Mouse (Mus musculus) kidney, embryonic 14.5 days (tissue): Measurements from ENCODE around the gene Fopnl. TPM values are rescaled to one million over a fixed set of nuclear protein-coding genes. Genes with fewer than 3 reads are reported as not detected.

ENCODE experiments used
- ATAC-seq: fragments of 200-750 bp; cut with Nextera tagmentation; 2 replicates; pipeline ENCODE4 v1.8.0; 2017; ENCODE audit warnings: moderate number of reproducible peaks, mild to moderate bottlenecking, moderate TSS enrichment, moderate library complexity; ENCODE audit not compliant: low FRiP score, low TSS enrichment
- H3K27ac ChIP-seq: fragments of 300-500 bp; sonication (generic); 2 replicates; pipeline ENCODE4 v1.5.1; 2014; ENCODE audit warnings: low read depth, mild to moderate bottlenecking, low read length, moderate library complexity, mixed read lengths
- H3K27me3 ChIP-seq: fragments of 300-500 bp; sonication (generic); 2 replicates; pipeline ENCODE4 v1.6.1; 2014; ENCODE audit warnings: mild to moderate bottlenecking, low read length; ENCODE audit not compliant: control insufficient read depth, insufficient read depth
- H3K36me3 ChIP-seq: fragments of 300-500 bp; sonication (generic); 2 replicates; pipeline ENCODE4 v1.6.1; 2014; ENCODE audit warnings: low read length, mixed read lengths; ENCODE audit not compliant: control insufficient read depth, insufficient read depth
- H3K4me1 ChIP-seq: fragments of 300-500 bp; sonication (generic); 2 replicates; pipeline ENCODE4 v1.6.1; 2014; ENCODE audit warnings: low read length, mixed read lengths; ENCODE audit not compliant: control insufficient read depth, insufficient read depth
- H3K4me2 ChIP-seq: fragments of 300-500 bp; sonication (generic); replicated peaks from 2 replicates; pipeline ENCODE4 v1.6.1; 2014; ENCODE audit warnings: low read depth, mild to moderate bottlenecking, low read length
- H3K4me3 ChIP-seq: fragments of 300-500 bp; sonication (generic); 2 replicates; pipeline ENCODE4 v1.5.1; 2014; ENCODE audit warnings: mild to moderate bottlenecking, low read length
- H3K9ac ChIP-seq: fragments of 300-500 bp; sonication (generic); 2 replicates; pipeline ENCODE4 v1.6.1; 2014; ENCODE audit warnings: low read depth, mild to moderate bottlenecking, low read length, moderate library complexity
- H3K9me3 ChIP-seq: fragments of 300-500 bp; sonication (generic); 2 replicates; pipeline ENCODE4 v1.6.1; 2016; ENCODE audit warnings: low read length; ENCODE audit not compliant: control insufficient read depth
- WGBS: fragments of 180-500 bp; shearing (Covaris S2); extraction: QIAGEN DNeasy Blood & Tissue Kit; methylation state at CpG from one replicate; pipeline ENCODE4 v1.1.7; 2014; 5-methylcytosine and 5-hydroxymethylcytosine counted together
- polyA plus RNA-seq: library from polyadenylated mRNA; unstranded; fragments of >200 nt; fragmentation: Nextera tagmentation; extraction: Ambion mirVana; gene quantifications from 2 replicates; pipeline ENCODE4 v1.2.1, GENCODE M21; 2014

The Fopnl gene
- polyA plus RNA-seq, 1 experiment from 2014 or later, result 166 TPM

- no peak for ATAC-seq
- Histone ChIP-seq H3K4me3 (no peak overlapping the region), H3K9ac (no peak overlapping the region), H3K4me2 (no peak overlapping the region), H3K27me3 (no peaks in the 10 kb centered on the region), H3K36me3 (no peaks in the 10 kb centered on the region), H3K27ac (no peak overlapping the region), H3K4me1 (no peaks in the 10 kb centered on the region), H3K9me3 (no peaks in the 10 kb centered on the region)
- 84% methylated on average over 2 of the region's 2 CpGs for WGBS
Observed at GRCm38 (mm10) chr16:14264504-14264903, 52.7 kb downstream of the Fopnl start.

DNA sequence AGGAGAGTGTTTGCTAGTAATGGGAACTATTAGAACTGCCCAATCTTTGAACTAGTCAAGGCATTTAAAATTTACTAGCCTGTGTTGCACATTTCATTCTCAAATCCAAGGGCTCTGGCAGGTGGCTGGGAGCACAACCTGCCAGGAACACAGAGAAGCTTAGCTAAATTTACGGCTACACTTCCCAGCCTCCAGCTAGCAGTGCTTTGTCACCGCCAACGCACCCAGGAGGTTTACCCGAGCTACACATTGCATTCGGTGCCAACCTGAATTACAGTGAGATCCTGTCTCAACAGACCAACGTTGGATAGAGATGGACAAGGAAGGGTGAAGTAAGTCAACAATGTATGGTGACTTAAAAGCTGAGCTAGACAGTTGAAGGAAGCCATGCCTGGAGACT, 54.0 kb downstream of the Fopnl start:
- Histone ChIP-seq H3K9ac (no peak overlapping the region), H3K36me3 (no peaks in the 10 kb centered on the region), H3K27ac (no peak overlapping the region), H3K4me3 (no peak overlapping the region), H3K9me3 (no peaks in the 10 kb centered on the region), H3K4me1 (no peaks in the 10 kb centered on the region), H3K27me3 (no peaks in the 10 kb centered on the region), H3K4me2 (no peak overlapping the region)
- ATAC-seq, result no peak
- WGBS, result 71% methylated on average over 6 of the region's 6 CpGs

- Histone ChIP-seq H3K4me3 (no peak overlapping the region), H3K27me3 (no peaks in the 10 kb centered on the region), H3K27ac (no peak overlapping the region), H3K36me3 (no peaks in the 10 kb centered on the region), H3K9ac (no peak overlapping the region), H3K9me3 (no peaks in the 10 kb centered on the region), H3K4me1 (no peaks in the 10 kb centered on the region), H3K4me2 (no peak overlapping the region)
- ATAC-seq, result no peak
- WGBS, result 80% methylated on average over 1 of the region's 1 CpGs
Observed at GRCm38 (mm10) chr16:14262410-14262809, 54.8 kb downstream of the Fopnl start.

DNA sequence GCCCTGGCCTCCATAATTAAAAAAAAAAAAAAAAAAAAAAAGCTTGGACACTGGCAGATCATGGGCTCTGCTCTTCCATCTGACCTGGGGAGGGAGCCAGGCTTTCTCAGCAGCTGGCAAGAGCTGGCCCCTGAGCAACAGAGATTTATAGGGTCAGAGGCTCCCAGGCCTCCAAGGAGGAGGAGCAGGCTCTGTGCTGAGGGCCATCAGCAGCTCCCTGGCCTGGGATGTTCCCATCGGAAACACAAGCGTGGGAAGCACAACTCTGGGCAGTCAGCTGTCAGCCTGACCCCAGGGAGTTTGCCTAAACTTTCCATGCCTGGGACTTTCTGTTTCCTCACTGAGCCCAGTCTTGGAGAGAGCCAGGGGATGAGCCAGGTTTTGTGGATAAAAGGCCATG, 58.3 kb downstream of the Fopnl start:
- Histone ChIP-seq H3K27me3 (no peaks in the 10 kb centered on the region), H3K9ac (no peak overlapping the region), H3K4me3 (no peak overlapping the region), H3K4me1 (no peaks in the 10 kb centered on the region), H3K4me2 (no peak overlapping the region), H3K9me3 (no peaks in the 10 kb centered on the region), H3K36me3 (no peaks in the 10 kb centered on the region), H3K27ac (no peak overlapping the region)
- peak; percentile 87 for ATAC-seq
- 11% methylated on average over 2 of the region's 2 CpGs for WGBS

DNA sequence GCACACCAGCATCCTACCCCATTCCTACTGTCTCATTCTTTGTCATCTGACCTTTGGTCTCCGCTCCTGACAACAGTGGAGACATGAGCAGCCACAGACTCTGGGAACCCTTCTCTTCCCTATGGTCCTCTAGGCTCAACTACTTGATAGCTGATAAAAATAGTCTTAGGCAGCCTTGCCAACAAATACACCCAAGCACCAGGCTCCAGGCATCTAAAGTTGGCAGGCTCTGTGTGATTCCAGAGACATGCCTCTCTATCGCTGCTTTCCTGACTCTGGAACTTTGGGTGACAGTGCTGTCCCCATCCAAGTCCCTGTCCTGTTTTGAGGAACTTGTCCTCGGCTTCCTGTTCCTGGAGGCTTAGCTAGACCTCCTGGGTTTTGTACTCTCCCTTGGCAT, 63.6 kb downstream of the Fopnl start:
- H3K36me3 ChIP-seq, result no peaks in the 10 kb centered on the region
- H3K27me3 ChIP-seq, result no peaks in the 10 kb centered on the region
- H3K9me3 ChIP-seq, result no peaks in the 10 kb centered on the region
- H3K9ac ChIP-seq, result no peak overlapping the region
- H3K27ac ChIP-seq, result no peak overlapping the region
- no peak overlapping the region for H3K4me3 ChIP-seq
- 79% methylated on average over 3 of the region's 3 CpGs for WGBS
- H3K4me2 ChIP-seq, result no peak overlapping the region
- H3K4me1 ChIP-seq, result no peaks in the 10 kb centered on the region
- ATAC-seq, result no peak

- WGBS, result 73% methylated on average over 4 of the region's 4 CpGs
- Histone ChIP-seq H3K9ac (no peak overlapping the region), H3K4me3 (no peak overlapping the region), H3K27me3 (no peaks in the 10 kb centered on the region), H3K4me1 (no peaks in the 10 kb centered on the region), H3K4me2 (no peak overlapping the region), H3K27ac (no peak overlapping the region), H3K36me3 (no peaks in the 10 kb centered on the region), H3K9me3 (no peaks in the 10 kb centered on the region)
- no peak for ATAC-seq
Observed at GRCm38 (mm10) chr16:14252877-14253276, 64.3 kb downstream of the Fopnl start.

- Histone ChIP-seq H3K27ac (no peak overlapping the region), H3K9me3 (no peaks in the 10 kb centered on the region), H3K9ac (no peak overlapping the region), H3K27me3 (no peaks in the 10 kb centered on the region), H3K4me2 (no peak overlapping the region), H3K4me3 (no peak overlapping the region), H3K4me1 (no peaks in the 10 kb centered on the region), H3K36me3 (no peaks in the 10 kb centered on the region)
- no peak for ATAC-seq
- WGBS, result 77% methylated on average over 1 of the region's 1 CpGs
Observed at GRCm38 (mm10) chr16:14249913-14250312, 67.3 kb downstream of the Fopnl start.

Other genes with a start within 250 kb of the Fopnl start
- gene Nde1, start 154.1 kb downstream of the Fopnl start, polyA plus RNA-seq, result 94.9 and 147 TPM in 2 replicates
- 20.7 and 28.5 TPM in 2 replicates for gene Marf1, start 154.1 kb downstream of the Fopnl start, polyA plus RNA-seq
- 0.91 and 3.5 TPM in 2 replicates for gene Myh11, start 26.0 kb downstream of the Fopnl start, polyA plus RNA-seq
- gene Abcc1, start 44.2 kb upstream of the Fopnl start, polyA plus RNA-seq, result 9.1 and 13.6 TPM in 2 replicates
- gene A630010A05Rik, start 244.9 kb upstream of the Fopnl start, polyA plus RNA-seq, result not detected in 2 replicates